8 mouse cellular contexts compared by ENCODE assay signal in genomic region chr10:39733101-39733399, GRCm38 (mm10). TPM values are rescaled to one million over a fixed set of nuclear protein-coding genes. Genes with fewer than 3 reads are reported as not detected.
DNase-seq lines count a peak whose midpoint lies in the region; ATAC-seq and TF ChIP-seq lines count a peak whose summit lies in the region.

No protein-coding gene starts in this region.

- 0% methylated on average over 9 of the region's 9 CpGs for WGBS in heart, embryonic 12.5 days
- WGBS in midbrain, embryonic 10.5 days, result 0% methylated on average over 9 of the region's 9 CpGs

- DNase-seq in heart, adult 8-10 months (ENCODE audit: low spot score), result no peak
- peak; percentile 74 for DNase-seq in induced T-regulatory cell, adult 2 months (ENCODE audit: low read depth)
- no peak for DNase-seq in midbrain, embryonic 10.5 days (ENCODE audit: low spot score)
- DNase-seq in thymus, postnatal 14 days, result no peak
- DNase-seq in urinary bladder, postnatal 14 days (ENCODE audit: low spot score), result no peak

- H3K9ac ChIP-seq in heart, embryonic 12.5 days, result peak overlapping the region; percentile 86

- H3K4me2 ChIP-seq in heart, embryonic 12.5 days, result peak overlapping the region; percentile 79

- TF ChIP-seq POLR2A in cortical plate, adult 2 months (IDR thresholded peaks at IDR 0.05; ENCODE audit: extremely low read depth, insufficient read depth, low read length), result no peak

- 0 out of 2 replicates have a peak, but pooled peaks have one; percentile 17 for TF ChIP-seq CTCF in E14TG2a.4 (conservative IDR thresholded peaks at IDR 0.05; ENCODE audit: low read length)
- TF ChIP-seq CTCF in cortical plate, adult 2 months (IDR thresholded peaks at IDR 0.05; ENCODE audit: extremely low read depth, insufficient read depth, low read length), result no peak

- H3K36me3 ChIP-seq in heart, embryonic 12.5 days, result no peaks in the 10 kb centered on the region
- H3K36me3 ChIP-seq in E14TG2a.4 (ENCODE audit: insufficient read depth, low read length), result no peaks in the 10 kb centered on the region
- H3K36me3 ChIP-seq in midbrain, embryonic 10.5 days, result peaks cover 9% of the 10 kb centered on the region

- H3K27me3 ChIP-seq in heart, embryonic 12.5 days (replicated peaks), result no peaks in the 10 kb centered on the region
- H3K27me3 ChIP-seq in E14TG2a.4 (ENCODE audit: insufficient read depth, low read length), result no peaks in the 10 kb centered on the region
- H3K27me3 ChIP-seq in midbrain, embryonic 10.5 days (ENCODE audit: low read depth, poor library complexity, severe bottlenecking), result no peaks in the 10 kb centered on the region

- peaks cover 3% of the 10 kb centered on the region; the same call in 1 of the 2 replicates for H3K4me1 ChIP-seq in heart, embryonic 12.5 days (replicated peaks)
- peaks cover 51% of the 10 kb centered on the region for H3K4me1 ChIP-seq in E14TG2a.4 (replicated peaks; ENCODE audit: low read depth, low read length)
- no peaks in the 10 kb centered on the region for H3K4me1 ChIP-seq in cortical plate, adult 2 months (ENCODE audit: control insufficient read depth, insufficient read depth, low read length)
- peaks cover 31% of the 10 kb centered on the region for H3K4me1 ChIP-seq in midbrain, embryonic 10.5 days

- no peaks in the 10 kb centered on the region for H3K9me3 ChIP-seq in heart, embryonic 12.5 days (replicated peaks)
- H3K9me3 ChIP-seq in E14TG2a.4 (ENCODE audit: low read length), result no peaks in the 10 kb centered on the region
- peaks cover 12% of the 10 kb centered on the region; the same call in 1 of the 2 replicates for H3K9me3 ChIP-seq in midbrain, embryonic 10.5 days (replicated peaks)

- peak overlapping the region; percentile 80 for H3K4me3 ChIP-seq in heart, embryonic 12.5 days
- peak overlapping the region; percentile 97 for H3K4me3 ChIP-seq in E14TG2a.4 (replicated peaks; ENCODE audit: low read length)
- peak overlapping the region; percentile 98 for H3K4me3 ChIP-seq in cortical plate, adult 2 months (ENCODE audit: insufficient read depth, low read length)
- H3K4me3 ChIP-seq in midbrain, embryonic 10.5 days, result peak overlapping the region; percentile 92

- ATAC-seq in heart, embryonic 12.5 days (ENCODE audit: insufficient number of reproducible peaks, low FRiP score), result no peak

- peak overlapping the region; percentile 98 for H3K27ac ChIP-seq in heart, embryonic 12.5 days (ENCODE audit: poor library complexity, severe bottlenecking)
- H3K27ac ChIP-seq in cortical plate, adult 2 months (ENCODE audit: insufficient read depth, low read length), result peak overlapping the region; percentile 98
- H3K27ac ChIP-seq in midbrain, embryonic 10.5 days (replicated peaks), result peak overlapping the region; percentile 95

RNA-seq across cellular contexts. Expression of gene Rev3l, which starts 1.1 kb away (rescaled TPM):
- polyA plus RNA-seq in heart, embryonic 12.5 days (2016; fragmentation: Nextera tagmentation; extraction: Ambion mirVana), result 12.7 and 15.0 TPM in 2 replicates
- 10 to 100 TPM in 1 of 4 experiments, 1 to 10 TPM in 3; 9.1 to 11.0 (median 9.7) TPM for total RNA-seq in heart, adult 8-10 months (2022)
- polyA plus RNA-seq in cortical plate, adult 2 months (2012; rRNA removed), result 31.1 and 33.8 TPM in 2 replicates
- 8.4 and 11.5 TPM in 2 replicates for polyA plus RNA-seq in midbrain, embryonic 10.5 days (2016; fragmentation: Nextera tagmentation; extraction: Ambion mirVana)
